Mouse (Mus musculus): ENCODE results near the gene Sestd1. TPM values are rescaled to one million over a fixed set of nuclear protein-coding genes. Genes with fewer than 3 reads are reported as not detected.

Sestd1 gene
- total RNA-seq, 2 experiments from 2014 or later: 113 to 119 TPM

- intact Hi-C loops (cut with DNase I): no loop called here
- no peak for DNase-seq (ENCODE audit: extremely low spot score in 1 of 2, low spot score in 2 of 2)
Measured at GRCm38 (mm10) chr2:77164662-77165061, 115.7 kb downstream of the Sestd1 start.

- DNase-seq (ENCODE audit: extremely low spot score in 1 of 2, low spot score in 2 of 2): no peak
- intact Hi-C loops (cut with DNase I): no loop called here
Measured at GRCm38 (mm10) chr2:77163381-77163780, 117.0 kb downstream of the Sestd1 start.

GRCm38 (mm10) chr2:77162135-77162534, 118.3 kb downstream of the Sestd1 start:
- DNase-seq (ENCODE audit: extremely low spot score in 1 of 2, low spot score in 2 of 2): no peak
- intact Hi-C loops (cut with DNase I): no loop called here

GRCm38 (mm10) chr2:77157546-77157945, 122.8 kb downstream of the Sestd1 start:
- intact Hi-C loops (cut with DNase I): no loop called here
- DNase-seq (ENCODE audit: extremely low spot score in 1 of 2, low spot score in 2 of 2): no peak

- intact Hi-C loops (cut with DNase I): no loop called here
- DNase-seq (ENCODE audit: extremely low spot score in 1 of 2, low spot score in 2 of 2): no peak
Measured at GRCm38 (mm10) chr2:77154080-77154479, 126.3 kb downstream of the Sestd1 start.

GRCm38 (mm10) chr2:77151255-77151654, 129.1 kb downstream of the Sestd1 start:
- no peak for DNase-seq (ENCODE audit: extremely low spot score in 1 of 2, low spot score in 2 of 2)
- intact Hi-C loops (cut with DNase I): no loop called here

GRCm38 (mm10) chr2:77149576-77149975, 130.8 kb downstream of the Sestd1 start:
- intact Hi-C loops (cut with DNase I): no loop called here
- DNase-seq (ENCODE audit: extremely low spot score in 1 of 2, low spot score in 2 of 2): no peak

- intact Hi-C loops (cut with DNase I): no loop called here
- DNase-seq (ENCODE audit: extremely low spot score in 1 of 2, low spot score in 2 of 2): no peak
Measured at GRCm38 (mm10) chr2:77148215-77148614, 132.2 kb downstream of the Sestd1 start.

- intact Hi-C loops (cut with DNase I): no loop called here
- DNase-seq (ENCODE audit: extremely low spot score in 1 of 2, low spot score in 2 of 2): no peak
Measured at GRCm38 (mm10) chr2:77146968-77147367, 133.4 kb downstream of the Sestd1 start.

- DNase-seq (ENCODE audit: extremely low spot score in 1 of 2, low spot score in 2 of 2): no peak
- intact Hi-C loops (cut with DNase I): no loop called here
Measured at GRCm38 (mm10) chr2:77146291-77146690, 134.1 kb downstream of the Sestd1 start.

- intact Hi-C loops (cut with DNase I): no loop called here
- no peak for DNase-seq (ENCODE audit: extremely low spot score in 1 of 2, low spot score in 2 of 2)
Measured at GRCm38 (mm10) chr2:77143536-77143935, 136.9 kb downstream of the Sestd1 start.

- intact Hi-C loops (cut with DNase I): no loop called here
- DNase-seq (ENCODE audit: extremely low spot score in 1 of 2, low spot score in 2 of 2): no peak
Measured at GRCm38 (mm10) chr2:77138879-77139278, 141.5 kb downstream of the Sestd1 start.

- intact Hi-C loops (cut with DNase I): no loop called here
- DNase-seq (ENCODE audit: extremely low spot score in 1 of 2, low spot score in 2 of 2): no peak
Measured at GRCm38 (mm10) chr2:77134906-77135305, 145.5 kb downstream of the Sestd1 start.

- intact Hi-C loops (cut with DNase I): no loop called here
- no peak for DNase-seq (ENCODE audit: extremely low spot score in 1 of 2, low spot score in 2 of 2)
Measured at GRCm38 (mm10) chr2:77133407-77133806, 147.0 kb downstream of the Sestd1 start.

Other genes with a start within 250 kb of the Sestd1 start
- gene Ccdc141, start 110.0 kb downstream of the Sestd1 start, total RNA-seq (2021): 10 to 100 TPM; 21.1 to 30.3 TPM